Mouse (Mus musculus) liver, postnatal 0 days (tissue): ENCODE measurements around the gene Lekr1.

Source experiments
- CTCF ChIP-seq: sonication (generic); IDR thresholded peaks from 2 replicates; pipeline ENCODE4 v1.5.1; 2016; ENCODE audit warnings: antibody characterized with exemption, low read depth
- EP300 ChIP-seq: IDR thresholded peaks from 2 replicates; pipeline ENCODE4 v1.6.1; 2016; ENCODE audit warnings: antibody characterized with exemption, low read depth, mild to moderate bottlenecking

GRCm38 (mm10) chr3:65871609-65872272 is 205.7 kb downstream of the Lekr1 start:
- no peak for TF ChIP-seq CTCF
- no peak for TF ChIP-seq EP300
